Mouse (Mus musculus): ENCODE measurements at regions not wholly inside any gene's neighbourhood (a gene's known extent, or its start where the extent isn't known, plus 50 kb on each side); places are given as distances from the start of the nearest gene placed in this dataset.
A peak's percentile ranks its signal among the peaks of the same experiment; 100 is the strongest.

DNA sequence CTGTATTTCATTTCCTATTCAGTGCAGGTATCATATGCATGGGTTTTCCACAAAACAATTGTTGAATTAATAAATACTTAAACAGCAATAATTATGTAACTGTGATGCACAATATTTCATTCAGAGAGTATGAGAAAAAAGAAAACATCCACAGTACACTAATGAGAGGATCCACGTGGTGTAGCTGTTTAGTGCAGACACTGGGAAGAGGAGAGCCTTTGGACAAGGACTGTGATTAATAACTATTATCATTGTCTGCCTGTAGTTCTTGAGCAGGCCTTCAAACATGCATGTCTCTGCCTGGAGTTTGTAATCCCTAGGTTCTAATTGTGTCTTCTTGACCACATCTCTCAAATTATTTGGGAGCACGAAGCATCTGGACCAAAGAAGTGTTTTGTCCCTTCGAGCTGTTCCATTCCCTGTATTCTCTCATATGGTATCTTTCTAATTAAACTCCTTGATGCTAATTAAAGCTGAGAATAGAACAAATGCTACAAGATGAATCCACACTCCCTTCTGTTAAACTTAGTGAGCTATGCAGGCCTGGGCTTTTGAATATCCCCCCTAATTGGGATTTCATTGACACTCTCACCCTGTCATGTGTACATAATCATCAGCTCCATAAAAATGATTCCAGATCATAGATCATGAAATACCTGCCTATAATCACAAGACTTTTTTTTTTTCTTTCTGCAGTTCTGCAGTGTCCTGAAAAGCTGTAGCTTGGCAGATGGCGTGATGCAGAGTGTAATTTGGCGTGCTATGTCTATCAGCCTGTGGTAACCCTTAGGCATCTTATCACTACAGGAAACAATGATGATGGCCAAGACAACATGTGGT lies 1208.9 kb upstream of the G6pd2 start:
- no peak for DNase-seq (ENCODE audit: low spot score)

DNA sequence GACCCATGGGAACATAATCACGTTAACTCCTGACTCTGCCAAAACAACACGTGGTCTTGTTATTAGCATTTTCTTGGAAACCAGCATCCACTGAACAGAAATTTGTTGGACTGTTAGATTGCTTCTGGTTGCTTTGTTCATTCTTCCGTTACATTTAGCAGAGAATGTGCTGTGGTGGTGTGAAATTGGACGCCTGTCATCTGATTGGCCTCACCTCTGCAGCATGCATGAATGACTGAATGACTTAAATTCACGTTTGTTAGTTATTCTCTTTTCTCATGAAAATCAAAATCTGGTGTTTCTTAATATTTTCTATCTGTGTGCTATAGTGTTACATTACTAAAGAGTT lies 1208.3 kb upstream of the G6pd2 start:
- DNase-seq (ENCODE audit: low spot score): no peak

DNA sequence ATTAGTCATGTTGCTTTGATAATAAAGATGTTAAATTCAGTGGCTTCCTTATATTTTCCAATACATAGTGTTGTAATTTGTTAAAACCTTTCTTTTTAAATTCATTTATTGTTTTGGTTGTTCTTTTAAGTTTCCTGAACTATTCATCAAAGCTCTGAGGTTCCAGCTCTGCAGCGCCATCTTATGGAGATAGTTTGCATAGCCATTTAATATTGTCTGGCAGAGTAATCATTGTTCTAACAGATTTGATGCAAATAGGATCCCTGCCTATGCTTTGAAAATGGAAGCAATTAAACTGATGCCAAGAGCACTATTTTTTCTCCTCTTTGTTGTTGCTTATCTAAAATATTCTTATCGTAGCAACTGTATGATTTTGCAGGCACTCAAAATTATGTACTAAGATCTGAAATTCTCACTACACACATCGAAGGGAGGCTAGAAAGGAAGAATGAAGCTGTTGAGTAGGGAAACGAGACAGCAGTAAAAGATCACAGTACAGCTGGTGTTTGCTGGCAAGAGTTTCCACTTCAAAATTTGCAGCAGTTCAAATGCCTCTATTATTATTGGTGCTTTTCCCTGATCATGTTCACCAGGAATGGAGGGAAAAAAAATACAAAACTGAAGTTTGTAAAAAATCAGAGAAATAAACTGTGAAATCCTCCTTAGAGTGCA lies 1199.5 kb upstream of the G6pd2 start:
- DNase-seq (ENCODE audit: low spot score): peak; percentile 87

All from layer of hippocampus, adult 9-10 months (tissue).